Mouse (Mus musculus) hindbrain, embryonic 10.5 days (tissue): ENCODE data around the gene Ankrd12. TPM values are rescaled to one million over a fixed set of nuclear protein-coding genes. Genes with fewer than 3 reads are reported as not detected.

ENCODE experiments used
- DNase-seq: peaks from one replicate; pipeline ENCODE4 v3.0.0-alpha.2; 2017; ENCODE audit warnings: low spot score
- H3K27ac ChIP-seq: fragments of 300-500 bp; sonication (generic); 2 replicates; pipeline ENCODE4 v1.5.1; 2016; ENCODE audit warnings: mild to moderate bottlenecking, moderate library complexity
- H3K27me3 ChIP-seq: fragments of 300-500 bp; sonication (generic); 2 replicates; pipeline ENCODE4 v1.6.1; 2016; ENCODE audit warnings: mild to moderate bottlenecking; ENCODE audit not compliant: poor library complexity, insufficient read depth, severe bottlenecking
- H3K36me3 ChIP-seq: fragments of 300-500 bp; sonication (generic); 2 replicates; pipeline ENCODE4 v1.6.1; 2016; ENCODE audit warnings: mild to moderate bottlenecking, moderate library complexity
- H3K4me1 ChIP-seq: fragments of 300-500 bp; sonication (generic); replicated peaks from 2 replicates; pipeline ENCODE4 v1.6.1; 2016; ENCODE audit warnings: mild to moderate bottlenecking
- H3K4me3 ChIP-seq: fragments of 300-500 bp; sonication (generic); 2 replicates; pipeline ENCODE4 v1.5.1; 2016; ENCODE audit warnings: mild to moderate bottlenecking, moderate library complexity
- H3K9me3 ChIP-seq: fragments of 300-500 bp; sonication (generic); 2 replicates; pipeline ENCODE4 v1.6.1; 2016; ENCODE audit warnings: mild to moderate bottlenecking, moderate library complexity
- WGBS: fragments of 180-500 bp; shearing (Covaris S2); methylation state at CpG from one replicate; pipeline ENCODE4 v1.1.7; 2016; 5-methylcytosine and 5-hydroxymethylcytosine counted together
- polyA plus RNA-seq: library from polyadenylated mRNA; unstranded; fragments of >200 nt; fragmentation: Nextera tagmentation; extraction: Ambion mirVana; gene quantifications from 2 replicates; pipeline ENCODE4 v1.2.1, GENCODE M21; 2016

Gene Ankrd12
- polyA plus RNA-seq, 1 experiment from 2014 or later: 20.2 TPM

DNA sequence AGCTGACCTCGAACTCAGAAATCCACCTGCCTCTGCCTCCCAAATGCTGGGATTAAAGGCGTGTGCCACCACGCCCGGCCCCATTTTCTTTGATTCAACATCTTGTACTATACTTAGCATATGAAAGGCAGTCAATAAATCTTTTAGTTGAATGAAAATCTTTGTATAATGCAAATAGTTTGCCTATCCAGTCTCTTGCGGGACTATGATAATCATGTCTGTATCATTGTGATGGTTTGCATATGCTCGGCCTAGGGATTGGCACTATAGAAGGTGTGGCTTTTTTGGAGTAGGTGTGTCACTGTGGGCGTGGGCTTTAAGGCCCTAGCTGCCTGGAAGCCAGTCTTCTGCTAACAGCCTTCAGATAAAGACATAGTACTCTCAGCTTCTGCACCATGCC is 27.2 kb upstream of the Ankrd12 start:
- WGBS: 88% methylated on average over 7 of the region's 7 CpGs
- no peak overlapping the region for H3K27ac ChIP-seq
- no peak for DNase-seq
- H3K4me3 ChIP-seq: no peak overlapping the region
- H3K27me3 ChIP-seq: no peaks in the 10 kb centered on the region
- peaks cover 12% of the 10 kb centered on the region for H3K4me1 ChIP-seq
- no peaks in the 10 kb centered on the region for H3K9me3 ChIP-seq
- no peaks in the 10 kb centered on the region for H3K36me3 ChIP-seq

DNA sequence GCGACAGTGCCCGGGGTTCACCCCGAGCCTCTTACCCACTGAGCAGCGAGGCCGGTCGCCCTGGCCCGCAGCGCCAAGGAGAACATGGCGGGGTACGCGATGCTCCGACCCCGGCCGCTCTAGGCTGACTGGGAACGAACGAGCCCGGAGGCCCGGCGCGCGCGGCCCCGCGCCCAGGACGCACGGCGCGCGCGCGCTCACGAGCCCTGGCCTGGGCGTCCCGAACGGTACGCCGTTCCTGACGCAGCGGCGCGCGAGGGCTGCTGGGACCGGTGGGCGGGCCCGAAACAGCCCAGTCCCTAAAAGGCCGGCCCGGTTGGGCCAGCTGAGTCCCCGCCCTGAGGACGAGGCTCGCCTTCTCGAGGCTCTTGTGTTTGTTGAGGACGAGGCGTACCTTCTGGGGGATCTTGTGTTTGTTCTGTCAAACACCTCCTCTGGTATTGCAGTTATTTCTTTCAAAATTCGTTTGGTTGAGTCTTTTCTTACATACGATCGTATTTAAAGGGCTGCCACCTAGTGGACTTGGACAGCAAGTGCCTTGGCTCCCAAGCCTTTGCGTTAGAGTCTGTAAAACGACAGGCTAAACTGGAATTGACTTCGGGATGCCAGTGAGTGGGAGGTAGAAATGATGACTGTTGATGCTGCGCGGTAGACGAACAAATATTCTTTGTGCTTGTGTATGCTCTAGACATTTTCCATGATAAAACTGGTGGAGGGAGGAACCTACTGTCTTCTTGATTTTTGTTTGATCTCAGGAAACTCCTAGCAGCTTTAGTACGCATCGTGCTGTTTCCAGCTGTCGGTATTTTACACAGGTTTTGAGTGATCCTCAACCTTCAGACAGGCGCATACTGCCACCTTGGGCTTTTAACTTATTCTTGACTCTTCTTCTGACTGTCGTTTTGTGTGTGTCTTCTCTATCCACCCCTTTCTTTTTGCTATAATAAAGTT is 24.8 kb upstream of the Ankrd12 start, which contains the start of gene Ndufv2:
Gene Ndufv2 (minus strand): TSS at position 180 of the 951 bp plus-strand sequence.
- DNase-seq: peak; percentile 96
- peaks cover 5% of the 10 kb centered on the region; the same call in 1 of the 2 replicates for H3K36me3 ChIP-seq
- peak within 1 kb of the TSS; percentile 89 for H3K4me3 ChIP-seq
- H3K27ac ChIP-seq: peak within 1 kb of the TSS; percentile 97
- H3K4me1 ChIP-seq: peaks cover 15% of the 10 kb centered on the region
- no peaks in the 10 kb centered on the region for H3K9me3 ChIP-seq
- H3K27me3 ChIP-seq: no peaks in the 10 kb centered on the region
- under 1% methylated on average over 67 of the region's 67 CpGs for WGBS

DNA sequence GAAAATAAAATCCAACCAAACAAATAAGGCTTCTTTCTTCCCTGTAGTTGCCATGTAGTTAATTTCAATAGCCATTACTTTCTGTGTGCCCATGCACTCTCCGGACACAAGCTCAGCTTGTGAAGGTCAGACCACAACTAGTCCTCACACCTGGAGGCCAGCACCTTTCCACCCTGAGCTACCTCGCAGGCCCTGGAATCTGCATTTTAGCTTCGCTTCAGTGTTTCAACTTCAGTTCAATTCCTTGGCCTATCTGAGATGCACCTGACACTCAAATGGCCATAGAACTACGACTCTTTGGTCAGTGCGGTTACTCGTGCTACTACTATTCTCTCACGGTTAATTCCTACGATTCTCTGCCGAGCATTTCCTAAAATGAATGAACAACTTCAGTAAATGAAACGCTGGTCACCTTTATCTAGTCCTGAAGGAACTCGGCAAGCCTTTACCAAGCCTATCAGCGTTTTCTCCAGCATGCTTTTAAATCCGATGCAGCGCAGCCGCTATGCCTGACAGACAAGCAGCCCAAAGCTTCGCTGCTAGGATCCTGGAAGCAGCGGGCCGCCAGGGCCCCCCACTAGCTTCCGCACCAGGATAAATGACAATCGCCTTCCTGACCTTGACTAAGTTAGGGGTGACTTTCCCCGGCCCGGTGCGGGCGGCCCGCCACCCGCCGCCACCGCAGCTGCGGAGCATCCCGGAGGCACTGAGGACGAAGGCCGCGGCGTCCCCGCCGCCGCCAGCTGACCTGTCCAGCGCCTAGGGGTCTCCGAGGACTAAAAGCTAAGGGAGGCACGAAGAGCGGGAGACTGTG is 23.9 kb upstream of the Ankrd12 start:
- Histone ChIP-seq H3K27me3 (no peaks in the 10 kb centered on the region), H3K9me3 (no peaks in the 10 kb centered on the region), H3K4me3 (peak overlapping the region; percentile 89), H3K36me3 (peaks cover 5% of the 10 kb centered on the region; the same call in 1 of the 2 replicates), H3K27ac (peak overlapping the region; percentile 97), H3K4me1 (peaks cover 15% of the 10 kb centered on the region)
- 1% methylated on average over 41 of the region's 41 CpGs for WGBS
- no peak for DNase-seq

DNA sequence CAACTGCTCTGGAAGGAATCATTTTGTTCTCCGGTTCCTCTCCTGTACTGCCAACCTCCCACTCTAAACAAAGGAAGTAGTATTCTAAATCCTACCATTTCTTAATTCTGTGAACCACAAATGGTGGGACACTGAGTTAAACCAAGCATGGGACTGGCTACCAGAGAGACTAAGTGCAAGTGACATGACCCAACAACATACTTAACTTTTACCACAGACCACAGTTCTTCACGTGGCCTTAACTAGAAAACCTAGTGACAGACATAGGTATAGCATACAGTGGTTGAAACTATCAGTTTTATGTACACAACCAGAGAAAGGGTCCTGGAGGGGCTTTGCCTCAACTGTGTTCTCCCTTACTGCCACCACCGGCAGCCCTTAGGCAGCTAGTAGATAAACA is 15.8 kb upstream of the Ankrd12 start:
- H3K27ac ChIP-seq: no peak overlapping the region
- no peaks in the 10 kb centered on the region for H3K9me3 ChIP-seq
- no peak for DNase-seq
- 95% methylated on average over 3 of the region's 3 CpGs for WGBS
- no peaks in the 10 kb centered on the region for H3K4me1 ChIP-seq
- H3K36me3 ChIP-seq: peaks cover 48% of the 10 kb centered on the region
- no peaks in the 10 kb centered on the region for H3K27me3 ChIP-seq
- H3K4me3 ChIP-seq: no peak overlapping the region

DNA sequence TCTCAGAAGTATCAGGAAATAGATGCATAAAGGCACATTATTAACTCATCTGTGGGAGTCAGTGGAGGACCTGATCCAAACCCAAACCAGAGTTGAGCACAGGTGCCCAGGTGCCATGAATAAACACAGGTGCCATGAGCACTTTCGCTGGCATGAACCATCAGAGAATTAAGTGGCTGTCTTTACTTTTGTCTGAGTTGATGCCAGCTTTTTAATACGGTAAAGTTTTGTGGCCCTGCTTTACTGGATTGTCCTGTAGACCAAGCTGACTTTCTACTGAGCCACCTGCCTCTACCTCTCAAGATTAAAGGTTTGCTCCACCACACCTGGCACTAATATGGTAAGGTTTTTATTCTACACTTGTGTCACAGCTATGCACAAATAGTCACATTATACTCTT is 15.2 kb upstream of the Ankrd12 start:
- H3K9me3 ChIP-seq: no peaks in the 10 kb centered on the region
- no peak overlapping the region for H3K27ac ChIP-seq
- WGBS: 96% methylated on average over 2 of the region's 2 CpGs
- no peaks in the 10 kb centered on the region for H3K27me3 ChIP-seq
- peaks cover 54% of the 10 kb centered on the region for H3K36me3 ChIP-seq
- H3K4me1 ChIP-seq: no peaks in the 10 kb centered on the region
- no peak for DNase-seq
- H3K4me3 ChIP-seq: no peak overlapping the region

DNA sequence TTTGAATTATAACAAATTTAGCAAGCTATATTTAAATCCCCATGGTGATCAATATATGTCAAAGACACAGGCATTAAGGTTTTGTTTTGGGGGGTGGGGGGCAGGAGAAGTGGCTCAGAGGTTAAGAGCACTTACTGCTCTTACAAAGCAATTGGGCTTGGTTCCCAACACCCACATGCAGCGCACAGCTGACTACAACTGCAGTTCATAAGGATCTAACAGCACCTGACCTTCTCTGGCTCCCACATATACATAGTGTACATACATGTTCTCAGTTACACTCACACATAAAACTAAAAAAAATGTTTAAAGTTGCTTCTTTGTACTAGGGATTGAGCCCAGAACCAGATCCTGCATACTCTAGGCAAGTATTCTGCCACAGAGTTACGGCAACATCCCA is 14.5 kb upstream of the Ankrd12 start:
- Histone ChIP-seq H3K4me1 (no peaks in the 10 kb centered on the region), H3K4me3 (no peak overlapping the region), H3K27me3 (no peaks in the 10 kb centered on the region), H3K27ac (no peak overlapping the region), H3K9me3 (no peaks in the 10 kb centered on the region), H3K36me3 (peaks cover 60% of the 10 kb centered on the region)
- WGBS: 91% methylated on average over 2 of the region's 2 CpGs
- DNase-seq: no peak

DNA sequence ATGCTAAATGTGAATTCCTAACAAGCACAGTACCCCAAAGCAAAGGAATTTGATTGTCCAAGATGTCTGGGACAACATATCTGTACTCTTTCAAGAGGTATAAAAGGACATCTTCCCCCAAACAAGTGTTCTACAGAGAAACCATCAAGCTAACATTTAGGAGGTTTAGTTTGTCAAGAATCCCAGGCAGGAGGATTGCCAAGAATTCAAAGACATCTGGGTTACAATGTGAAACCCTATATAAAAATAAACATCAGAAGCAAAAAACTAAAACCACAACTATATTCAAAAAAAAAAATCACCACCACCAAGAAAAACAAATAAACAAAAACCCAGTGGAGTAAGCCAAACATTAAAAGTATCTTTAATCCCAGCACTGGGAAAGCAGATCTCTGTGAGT is 13.4 kb upstream of the Ankrd12 start:
- H3K4me1 ChIP-seq: no peaks in the 10 kb centered on the region
- H3K36me3 ChIP-seq: peaks cover 70% of the 10 kb centered on the region

DNA sequence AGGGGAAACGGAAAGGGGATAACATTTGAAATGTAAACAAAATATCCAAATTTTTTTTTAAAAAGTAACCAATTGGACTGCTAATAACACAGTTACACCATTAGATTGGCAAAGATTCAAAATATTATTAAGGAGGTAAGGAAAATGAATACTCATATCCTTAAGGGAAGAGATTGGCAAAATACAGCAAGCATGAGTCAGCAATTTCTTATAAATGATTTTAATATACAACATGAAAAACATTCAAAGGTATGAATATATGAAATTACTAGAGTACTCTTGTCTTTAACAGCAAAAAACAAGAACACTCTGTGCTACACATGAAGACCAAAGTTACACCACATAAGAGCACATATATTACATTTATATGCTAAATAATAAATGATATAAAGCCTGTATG is 8.1 kb upstream of the Ankrd12 start:
- Histone ChIP-seq H3K4me3 (no peak overlapping the region), H3K27me3 (no peaks in the 10 kb centered on the region), H3K27ac (no peak overlapping the region), H3K4me1 (no peaks in the 10 kb centered on the region), H3K9me3 (no peaks in the 10 kb centered on the region), H3K36me3 (peaks cover 81% of the 10 kb centered on the region)
- no peak for DNase-seq
- whole genome bisulfite sequencing: 92% methylated on average over 1 of the region's 1 CpGs

More for the DNA sequence above, 13.4 kb upstream of the Ankrd12 start:
- H3K27ac ChIP-seq: no peak overlapping the region
- H3K27me3 ChIP-seq: no peaks in the 10 kb centered on the region
- no peaks in the 10 kb centered on the region for H3K9me3 ChIP-seq
- no peak overlapping the region for H3K4me3 ChIP-seq
- DNase-seq: no peak

DNA sequence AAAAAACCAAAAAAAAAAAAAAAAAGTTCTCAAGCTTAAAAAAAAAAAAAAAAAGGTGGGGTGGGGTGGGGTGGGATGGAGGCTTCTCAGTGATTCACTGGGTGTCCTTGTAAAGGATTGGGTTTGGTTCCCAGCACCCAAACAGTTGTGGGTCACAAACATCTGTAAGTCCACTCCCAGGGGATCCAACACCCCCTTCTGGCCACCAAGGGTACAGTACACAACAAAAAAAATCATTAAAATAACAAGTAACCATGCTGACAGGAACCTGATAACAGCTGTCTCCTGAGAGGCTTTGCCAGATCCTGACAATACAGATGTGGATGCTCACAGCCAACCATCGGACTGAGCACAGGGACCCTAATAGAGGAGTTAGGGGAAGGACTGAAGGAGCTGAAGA is 7.6 kb upstream of the Ankrd12 start:
- WGBS: 89% methylated on average over 1 of the region's 1 CpGs
- Histone ChIP-seq H3K4me1 (no peaks in the 10 kb centered on the region), H3K9me3 (no peaks in the 10 kb centered on the region), H3K27ac (no peak overlapping the region), H3K4me3 (no peak overlapping the region), H3K36me3 (peaks cover 83% of the 10 kb centered on the region), H3K27me3 (no peaks in the 10 kb centered on the region)
- DNase-seq: no peak

DNA sequence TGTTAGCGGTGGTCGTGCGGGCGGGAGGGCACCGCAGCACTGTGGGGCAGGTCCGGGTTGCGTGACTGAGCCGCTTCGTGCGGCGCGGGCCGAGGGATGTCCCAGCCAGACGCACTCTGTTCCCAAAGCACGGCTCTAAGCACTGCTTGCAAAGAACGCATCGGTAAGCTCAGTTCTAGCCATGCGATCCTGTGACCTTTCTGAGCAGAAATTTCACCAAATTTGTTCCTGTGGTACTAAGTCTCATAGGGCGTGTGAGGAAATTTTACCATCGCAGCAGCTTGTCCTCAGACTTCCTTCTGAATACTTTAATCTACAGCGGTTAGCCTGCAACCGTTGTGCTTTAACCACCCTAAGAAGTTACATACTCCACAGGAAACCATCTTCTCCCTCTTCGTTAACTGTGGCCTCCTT is 555 bp upstream of the Ankrd12 start:
- no peaks in the 10 kb centered on the region for H3K9me3 ChIP-seq
- H3K36me3 ChIP-seq: peaks cover 30% of the 10 kb centered on the region
- peaks cover 18% of the 10 kb centered on the region; the same call in 1 of the 2 replicates for H3K27me3 ChIP-seq
- peak overlapping the region; percentile 86 for H3K4me3 ChIP-seq
- DNase-seq: no peak
- peak overlapping the region; percentile 92 for H3K27ac ChIP-seq
- 1% methylated on average over 23 of the region's 23 CpGs for WGBS
- peaks cover 18% of the 10 kb centered on the region for H3K4me1 ChIP-seq

DNA sequence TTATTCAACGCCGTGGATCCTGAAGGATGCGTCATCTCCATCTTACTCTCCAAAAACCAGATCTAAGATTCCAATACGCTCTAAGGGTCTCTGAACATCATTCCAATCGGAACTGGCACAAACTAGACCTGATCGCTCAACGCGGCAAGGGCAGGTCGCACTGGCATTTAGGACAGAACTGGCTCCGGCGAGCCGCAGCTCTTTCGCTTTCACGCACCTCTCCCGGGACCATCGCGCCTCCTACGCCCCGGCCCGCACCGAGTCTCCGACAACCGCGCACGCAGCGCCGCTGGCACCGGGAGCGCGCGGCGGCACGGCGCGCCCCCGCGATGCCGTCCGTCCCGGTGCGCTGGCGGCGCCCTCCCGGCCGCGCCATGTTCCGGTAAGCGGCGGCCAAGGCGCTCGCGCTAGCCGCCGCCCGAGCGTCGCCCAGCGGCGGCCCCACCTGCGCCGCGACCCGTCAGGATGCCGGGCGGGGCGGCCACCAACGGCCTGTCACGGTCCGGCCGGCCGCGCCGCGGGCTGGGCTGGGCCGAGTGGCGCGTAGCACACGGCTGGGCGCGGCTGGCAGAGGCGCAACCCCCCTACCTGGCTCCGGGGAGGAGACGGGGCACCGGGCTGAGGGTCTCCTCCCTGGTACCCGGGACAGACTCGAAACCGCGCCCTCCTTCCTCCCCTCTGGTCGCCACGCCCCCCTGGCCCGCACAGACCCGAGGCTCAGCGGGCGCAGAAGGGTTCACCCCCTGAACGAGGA is 538 bp downstream of the Ankrd12 start:
- peak; percentile 43 for DNase-seq
- peaks cover 26% of the 10 kb centered on the region for H3K36me3 ChIP-seq
- 1% methylated on average over 94 of the region's 95 CpGs for WGBS
- H3K4me1 ChIP-seq: peaks cover 18% of the 10 kb centered on the region
- H3K27me3 ChIP-seq: peaks cover 18% of the 10 kb centered on the region; the same call in 1 of the 2 replicates
- no peaks in the 10 kb centered on the region for H3K9me3 ChIP-seq
- peak overlapping the region; percentile 86 for H3K4me3 ChIP-seq
- H3K27ac ChIP-seq: peak overlapping the region; percentile 92

DNA sequence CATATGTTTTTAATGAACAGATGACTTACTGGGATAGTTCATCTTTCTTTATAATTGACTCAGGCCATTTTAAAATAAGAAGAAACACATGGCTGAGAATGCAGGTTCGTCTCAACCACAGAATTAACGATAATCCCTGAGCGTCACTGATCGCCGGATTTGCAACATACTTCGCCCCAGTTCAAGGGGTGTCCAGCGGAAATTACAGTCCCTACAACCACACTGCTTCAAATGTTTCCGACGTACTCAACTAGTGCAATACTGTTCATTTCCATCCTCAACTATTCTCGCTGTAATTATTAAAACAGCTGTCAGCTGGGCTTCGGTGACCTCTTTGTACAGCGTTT is 1.1 kb downstream of the Ankrd12 start:
- Histone ChIP-seq H3K9me3 (no peaks in the 10 kb centered on the region), H3K4me1 (peaks cover 18% of the 10 kb centered on the region), H3K27ac (peak overlapping the region; percentile 92), H3K27me3 (peaks cover 18% of the 10 kb centered on the region; the same call in 1 of the 2 replicates), H3K4me3 (peak overlapping the region; percentile 86), H3K36me3 (peaks cover 20% of the 10 kb centered on the region)
- WGBS: 11% methylated on average over 12 of the region's 12 CpGs
- no peak for DNase-seq
